Mouse (Mus musculus) kidney, adult 9 months (tissue): ENCODE data around the gene Ndufaf7.

ENCODE experiments used
- DNase-seq: peaks from one replicate; pipeline ENCODE4 v3.0.0; 2022

The Ndufaf7 gene

GRCm38 (mm10) chr17:78966092-78966883 lies 29.4 kb downstream of the Ndufaf7 start:
- no peak for DNase-seq

DNA sequence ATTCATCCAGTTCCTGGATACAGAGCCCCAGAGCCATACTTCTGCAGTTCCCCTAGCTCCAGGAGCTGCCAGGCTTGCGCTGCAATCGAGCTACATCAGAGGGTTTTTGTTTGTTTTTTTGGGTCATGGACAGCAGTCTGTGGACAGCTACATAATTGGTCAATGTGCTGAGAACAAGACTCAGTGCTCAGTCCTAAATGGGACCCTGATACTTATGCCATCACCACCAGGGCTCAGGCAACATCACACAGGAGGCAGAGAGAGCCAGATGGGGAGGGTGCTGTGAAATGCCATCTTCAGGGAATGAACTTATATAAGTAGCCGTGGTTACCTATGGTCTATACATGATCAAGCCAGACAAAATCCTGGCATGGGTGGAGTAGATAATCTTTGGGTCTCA lies 31.6 kb downstream of the Ndufaf7 start:
- no peak for DNase-seq

- DNase-seq = no peak
Measured at GRCm38 (mm10) chr17:78983166-78983565, 46.2 kb downstream of the Ndufaf7 start.

DNA sequence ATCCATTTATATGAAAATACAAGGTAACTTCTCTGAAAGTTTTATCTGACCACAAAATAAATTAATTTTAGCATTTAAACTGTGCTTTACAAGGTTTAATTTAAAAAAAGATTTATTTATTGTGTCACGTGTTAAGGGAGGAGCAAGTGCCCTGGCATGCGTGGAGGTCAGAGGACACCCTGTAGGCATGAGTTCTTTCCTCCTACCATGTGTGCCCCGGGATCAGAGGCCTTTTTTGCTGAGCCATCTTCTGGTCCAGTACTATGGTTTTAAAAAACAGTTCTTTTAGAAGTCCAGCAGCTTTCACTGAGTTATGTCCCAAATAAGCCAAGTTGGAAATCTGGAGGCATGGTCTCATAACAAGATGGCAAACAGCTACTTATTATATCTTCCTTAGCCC lies 46.8 kb downstream of the Ndufaf7 start:
- DNase-seq = peak; percentile 51

GRCm38 (mm10) chr17:78989015-78989414 lies 52.1 kb downstream of the Ndufaf7 start:
- DNase-seq = peak; percentile 39

- no peak for DNase-seq
Measured at GRCm38 (mm10) chr17:78991549-78991948, 54.6 kb downstream of the Ndufaf7 start.

DNA sequence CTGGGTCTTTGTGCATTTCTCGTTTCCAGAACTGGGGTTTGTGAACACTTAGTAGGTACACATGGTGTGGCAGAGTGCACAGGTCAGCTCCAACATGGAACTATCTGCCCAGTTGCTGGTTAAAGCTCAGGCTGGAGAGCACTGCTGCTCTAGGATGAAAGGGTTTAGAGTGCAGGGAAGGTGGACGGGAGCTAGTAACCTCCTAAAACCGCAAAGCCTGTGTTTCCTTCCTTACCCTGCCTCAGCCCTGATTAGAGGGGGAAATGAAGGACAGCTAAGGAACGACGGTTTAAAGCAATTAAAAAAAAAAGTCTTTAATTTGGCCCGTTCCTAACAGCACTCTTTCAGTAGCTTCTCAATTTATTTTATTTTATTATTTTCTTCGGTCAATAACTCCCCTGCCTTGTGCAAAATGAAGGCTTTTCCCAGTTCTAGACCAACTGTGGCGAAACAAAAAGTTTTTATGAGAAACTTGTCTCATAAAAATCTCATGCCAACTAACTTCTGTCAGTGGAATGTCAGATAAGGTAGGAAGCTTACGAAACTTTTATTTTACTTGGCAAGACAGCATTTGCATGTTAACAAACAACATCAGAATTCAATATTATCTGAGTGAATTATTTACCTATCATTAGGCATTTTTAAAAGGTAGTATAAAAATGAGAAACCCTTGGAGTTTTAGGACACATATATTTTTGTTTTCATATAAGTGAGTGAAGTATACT lies 55.5 kb downstream of the Ndufaf7 start:
- no peak for DNase-seq

GRCm38 (mm10) chr17:78993670-78994069 lies 56.7 kb downstream of the Ndufaf7 start:
- no peak for DNase-seq

GRCm38 (mm10) chr17:78994382-78994781 lies 57.4 kb downstream of the Ndufaf7 start:
- DNase-seq = no peak

DNA sequence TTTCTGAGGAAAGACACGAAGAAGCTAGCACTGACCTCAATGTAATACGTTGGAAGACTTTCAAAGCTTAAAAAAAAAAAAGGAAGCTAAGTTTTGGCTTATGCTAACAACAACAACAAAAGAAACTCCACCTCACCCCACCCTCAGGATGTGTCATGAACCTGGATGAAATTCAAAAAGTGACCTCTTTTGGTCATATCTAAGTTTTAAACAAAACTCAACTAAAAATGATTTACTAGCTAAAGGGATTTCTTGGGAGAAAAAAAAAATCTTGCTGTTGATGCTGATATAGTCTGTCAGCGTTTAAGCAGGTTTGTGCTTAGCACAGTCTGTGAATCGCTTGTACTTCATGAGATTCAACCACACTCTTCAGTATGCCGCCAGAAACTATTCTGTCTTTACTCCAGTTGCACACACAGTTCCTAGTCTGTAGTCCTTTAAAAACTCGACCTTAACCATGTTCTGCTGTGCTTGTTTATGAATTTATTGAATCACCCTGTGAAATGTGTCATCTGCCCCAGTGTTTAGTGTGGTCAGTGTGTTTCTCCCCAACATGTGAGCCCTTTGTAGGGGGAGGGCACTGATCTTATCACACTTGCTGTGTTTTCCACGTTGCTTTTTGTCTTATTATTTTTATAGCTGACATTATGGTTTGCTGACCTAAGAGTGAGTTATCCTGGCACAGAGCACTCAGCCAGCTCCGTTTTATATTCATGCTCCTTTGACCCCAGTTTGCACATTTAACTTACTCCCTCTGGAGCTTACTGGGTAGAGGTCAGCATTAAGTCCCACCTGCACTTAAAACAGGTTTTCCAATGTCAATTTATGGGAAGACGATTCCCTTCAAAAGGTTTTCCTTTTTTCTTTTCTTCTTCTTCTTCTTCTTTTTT lies 58.2 kb downstream of the Ndufaf7 start:
- peak; percentile 56 for DNase-seq
